Mouse (Mus musculus) embryonic stem cell, embryonic (primary cell): ENCODE measurements at regions not wholly inside any gene's neighbourhood (a gene's known extent, or its start where the extent isn't known, plus 50 kb on each side); places are given as distances from the start of the nearest gene placed in this dataset.

ENCODE experiments used
- CTCF ChIA-PET, 4 experiments: fragments of 300-600 bp in 2 of 4; fragments of 350-600 bp in 2 of 4; sonication (Branson Sonifier 250); formaldehyde crosslinking; loops; one replicate each; lab custom pipeline; 2022; ENCODE audit warnings: inconsistent platforms in 2 of 4; lab: Charles Lee
- POLR2A ChIA-PET, 4 experiments: fragments of 300-600 bp in 2 of 4; fragments of 350-600 bp in 2 of 4; sonication (Branson Sonifier 250); formaldehyde crosslinking; loops; one replicate each; lab custom pipeline; 2022; ENCODE audit warnings: antibody characterized with exemption in 4 of 4, inconsistent platforms in 1 of 4; lab: Charles Lee

DNA sequence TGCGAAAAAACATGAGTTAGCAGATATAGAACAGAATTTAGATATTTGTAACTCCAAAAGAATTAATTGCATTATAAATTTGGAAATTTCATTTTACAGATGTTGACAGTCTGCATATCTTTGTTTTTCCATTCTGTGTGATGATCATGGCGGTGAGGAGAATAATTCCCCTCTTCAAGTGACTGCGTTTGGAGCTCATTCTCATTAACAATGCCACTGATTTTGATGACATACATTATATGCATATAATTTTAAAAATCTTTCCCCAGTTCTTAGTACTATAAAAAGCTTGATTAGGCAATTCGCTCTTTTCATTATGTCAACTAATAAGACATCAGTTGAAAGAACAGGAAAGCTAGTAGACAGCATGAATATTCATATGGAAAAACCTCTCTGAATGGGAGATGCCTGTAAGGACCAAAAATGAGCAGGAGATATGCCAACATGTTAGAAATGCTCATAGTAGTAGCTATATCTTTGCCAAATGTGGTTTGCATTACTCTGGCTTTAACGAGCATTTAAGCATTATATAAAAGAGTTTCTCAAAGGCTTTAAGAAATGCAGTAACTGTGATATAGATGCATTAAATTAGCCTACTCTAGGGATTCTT lies 849.2 kb upstream of the Cldn34c4 start:
- ChIA-PET CTCF (no interaction called here), POLR2A (no interaction called here)

DNA sequence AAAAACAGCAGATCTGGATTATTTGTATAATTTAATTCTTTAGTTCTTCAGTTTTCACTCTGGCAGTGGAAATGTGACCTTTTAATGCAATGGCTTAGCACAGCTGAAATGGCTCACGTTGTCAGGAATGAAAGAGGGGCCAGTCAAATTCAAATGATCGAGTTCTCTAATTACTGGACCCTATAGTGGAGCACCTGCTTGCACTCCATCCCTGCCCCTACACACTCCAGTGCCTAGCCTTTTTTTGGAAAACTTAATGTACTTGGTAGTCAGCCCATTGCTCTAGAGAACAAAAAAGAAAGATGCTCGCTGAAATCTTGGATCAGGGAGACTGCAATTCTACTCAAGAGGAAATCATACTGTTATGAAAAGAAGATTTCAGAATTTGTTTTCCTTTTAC lies 841.0 kb upstream of the Cldn34c4 start:
- CTCF ChIA-PET: no interaction called here
- POLR2A ChIA-PET: no interaction called here

DNA sequence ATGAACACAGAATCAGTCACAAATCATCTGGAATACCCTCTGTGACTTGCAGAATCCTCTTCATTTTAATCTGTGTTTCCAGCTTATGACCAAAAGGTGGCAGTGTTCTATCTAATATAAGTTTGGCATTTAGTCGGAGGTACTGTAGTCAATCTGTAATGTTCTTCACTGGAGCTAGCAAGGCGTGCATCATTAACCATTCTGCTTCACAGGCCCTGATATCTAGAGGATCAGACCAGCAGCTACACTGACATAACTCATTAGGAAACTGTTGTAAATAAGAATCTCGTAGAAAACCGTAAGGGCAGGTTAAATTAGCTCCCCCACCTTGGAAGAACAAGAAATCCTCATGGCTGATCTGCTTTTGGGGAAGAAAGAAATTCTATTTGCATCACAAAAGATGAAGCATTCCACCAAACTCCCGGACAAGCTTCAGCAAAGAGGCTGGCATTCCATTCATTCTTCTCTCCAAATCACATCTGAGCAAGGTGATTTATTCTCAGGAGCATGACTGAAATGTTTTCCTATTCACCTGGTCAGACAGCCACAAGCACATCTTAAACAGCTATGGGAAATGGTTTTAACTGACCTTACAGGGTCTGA lies 840.0 kb upstream of the Cldn34c4 start:
- ChIA-PET POLR2A (no interaction called here), CTCF (interaction anchor here in 3 of 4 experiments (0.6 kb wide), 3 partner anchors 237 to 563 kb away, joined by 3 to 4 read pairs (median 3); no protein-coding TSS in a partner anchor)
